Mouse (Mus musculus) testis, adult 2 months (tissue): ENCODE data around the gene Hmga2.

Source experiments
- CTCF ChIP-seq: fragments of 200-500 bp; IDR thresholded peaks from 2 replicates; pipeline ENCODE4 v1.5.1; 2012; ENCODE audit warnings: low read depth, mild to moderate bottlenecking, inconsistent platforms, low read length, moderate library complexity; ENCODE audit not compliant: control insufficient read depth, insufficient read depth, insufficient replicate concordance
- POLR2A ChIP-seq: fragments of 200-500 bp; IDR thresholded peaks from 2 replicates; pipeline ENCODE4 v1.6.1; 2012; ENCODE audit warnings: low read depth, mild to moderate bottlenecking, inconsistent platforms, low read length, moderate library complexity; ENCODE audit not compliant: control insufficient read depth

DNA sequence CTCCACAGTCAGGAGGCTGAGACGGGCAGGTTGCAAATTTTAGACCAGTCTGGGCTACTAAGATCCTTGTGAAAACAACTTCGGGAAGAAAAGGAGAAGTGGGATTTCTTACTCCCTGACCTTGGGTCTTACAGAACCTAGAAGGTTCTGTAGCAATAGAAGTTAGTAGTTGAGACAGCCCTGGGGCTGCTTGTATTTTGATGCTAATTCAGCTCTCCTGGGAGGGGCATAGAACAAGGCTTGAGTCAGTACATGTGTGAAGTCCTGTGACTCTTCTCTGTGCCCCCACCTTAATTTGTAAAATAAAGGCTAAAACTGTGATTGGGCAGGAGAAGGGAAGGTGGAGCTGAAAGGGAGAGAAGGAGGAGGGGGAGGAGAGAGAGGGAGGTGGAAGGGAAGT, 46.7 kb upstream of the Hmga2 start:
- no peak for TF ChIP-seq CTCF
- no peak for TF ChIP-seq POLR2A
